Mouse (Mus musculus) cerebral cortex, adult 2 months (tissue): ENCODE data around the gene Timm10b.

Experiments
- WGBS: fragments of 180-500 bp; shearing (Covaris S2); methylation state at CpG from one replicate; pipeline ENCODE4 v1.1.7; 2018; 5-methylcytosine and 5-hydroxymethylcytosine counted together

Gene Timm10b

DNA sequence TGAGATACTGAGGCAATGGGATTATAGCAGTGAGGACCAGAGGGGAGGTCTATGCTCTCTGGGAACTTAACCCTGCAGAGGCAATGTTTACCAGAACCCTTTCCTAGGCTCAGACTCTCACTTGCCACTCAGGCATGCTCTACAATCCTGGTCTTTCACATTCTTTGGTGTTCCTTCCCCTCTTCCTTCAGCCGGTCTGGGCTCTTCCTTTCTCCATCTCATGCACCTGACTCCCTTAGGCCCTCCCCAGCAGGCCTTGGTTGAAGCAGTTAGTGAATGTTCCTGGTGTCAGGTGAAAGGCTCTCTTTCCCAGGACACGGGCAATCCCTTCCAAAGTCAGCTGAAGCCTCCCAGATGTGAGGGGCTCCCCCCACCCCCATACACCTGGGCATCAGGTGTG, at the start of gene Timm10b:
Gene Timm10b (plus strand): TSS at position 301 of the 400 bp plus-strand sequence.
- WGBS, result 4% methylated on average over 2 of the region's 2 CpGs

DNA sequence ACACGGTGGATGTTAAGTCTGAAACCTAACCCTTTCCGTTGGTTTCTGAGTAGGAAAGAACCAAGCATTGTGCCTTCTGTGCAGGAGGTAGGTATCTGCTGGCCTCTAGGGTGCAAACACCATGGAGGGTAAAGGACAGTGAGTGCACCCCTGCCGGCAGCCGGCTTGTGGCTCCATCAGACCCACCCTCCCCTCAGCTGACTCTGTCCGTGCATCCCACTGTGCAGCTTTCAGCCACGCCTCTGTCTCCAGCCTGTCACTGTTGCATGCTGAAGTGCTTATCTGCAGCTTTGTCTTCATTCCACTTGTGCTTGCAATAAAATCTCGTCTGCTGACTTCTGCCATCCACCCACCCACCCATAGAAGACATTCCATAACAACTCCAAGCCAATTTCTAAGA, 49.8 kb upstream of the Timm10b start:
- 50% methylated on average over 7 of the region's 7 CpGs for WGBS

DNA sequence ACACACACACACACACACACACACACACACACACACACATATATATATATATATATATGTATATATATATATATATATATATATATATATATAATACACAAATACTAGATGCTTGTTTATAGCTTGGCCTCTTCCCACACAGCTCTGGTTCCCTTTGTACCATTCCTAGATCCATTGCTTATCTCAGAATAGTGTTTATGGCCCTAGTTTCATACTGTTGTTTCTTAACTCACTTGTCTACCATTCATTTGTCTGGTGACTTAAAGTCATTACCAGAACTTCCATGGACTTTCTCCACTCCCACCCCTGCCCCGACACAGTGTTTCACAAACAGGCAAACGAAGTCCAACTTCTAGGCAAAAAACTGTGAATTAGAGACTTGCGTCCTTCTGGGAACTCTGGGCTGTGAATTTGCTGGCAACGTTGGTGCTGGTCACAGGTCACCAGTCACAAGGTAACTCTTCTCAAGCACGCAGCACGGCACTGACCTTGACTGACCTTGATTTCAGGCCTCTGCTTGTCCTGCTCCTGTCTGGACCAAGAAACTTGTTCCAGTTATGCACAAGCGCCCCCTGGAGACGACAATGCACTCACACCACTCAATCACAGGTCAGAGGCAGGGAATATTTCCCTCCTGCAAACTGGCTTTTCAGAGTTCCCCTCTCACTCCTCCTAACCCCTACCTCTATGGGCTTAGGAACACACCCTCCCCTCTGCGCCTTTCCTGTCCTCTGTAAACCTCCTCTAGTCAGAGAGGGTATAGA, 36.8 kb upstream of the Timm10b start:
- WGBS, result 42% methylated on average over 9 of the region's 9 CpGs

DNA sequence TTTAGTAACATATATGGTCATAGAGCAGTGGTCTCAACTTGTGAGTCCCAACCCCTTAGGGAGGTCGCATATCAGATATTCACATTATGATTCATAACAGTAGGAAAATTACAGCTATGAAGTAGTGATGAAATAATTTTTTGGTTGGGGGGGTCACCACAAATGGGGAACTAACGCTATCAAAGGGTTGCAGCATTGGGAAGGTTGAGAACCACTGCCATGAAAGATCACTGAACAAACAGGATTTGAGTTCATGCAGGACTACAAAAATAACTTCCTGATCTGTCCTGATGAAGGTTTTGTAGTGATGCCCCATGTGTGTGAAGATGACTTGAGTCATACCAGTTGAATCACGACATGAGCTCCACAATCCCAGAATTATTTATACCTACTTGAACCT, 31.4 kb upstream of the Timm10b start:
- 67% methylated on average over 3 of the region's 3 CpGs for WGBS

DNA sequence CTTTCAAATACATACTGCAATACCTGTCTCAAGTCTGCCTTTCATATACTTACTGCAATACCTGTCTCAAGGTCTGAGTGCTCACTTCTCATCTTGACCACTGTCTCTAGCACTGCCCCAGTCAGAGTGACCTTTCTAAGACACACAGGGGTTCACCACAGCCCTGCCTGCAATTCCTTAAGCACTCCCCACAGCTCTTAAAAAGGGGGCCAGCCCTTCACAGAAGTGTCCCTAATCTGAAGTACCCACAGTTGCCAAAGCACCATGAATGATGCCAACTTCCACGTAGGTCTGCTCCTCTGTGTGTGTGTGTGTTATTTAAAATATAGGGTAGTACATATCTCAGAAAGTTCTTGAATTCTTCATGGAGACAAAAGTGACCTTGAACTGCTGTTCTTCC, 28.1 kb upstream of the Timm10b start:
- WGBS, result 70% methylated on average over 1 of the region's 1 CpGs

DNA sequence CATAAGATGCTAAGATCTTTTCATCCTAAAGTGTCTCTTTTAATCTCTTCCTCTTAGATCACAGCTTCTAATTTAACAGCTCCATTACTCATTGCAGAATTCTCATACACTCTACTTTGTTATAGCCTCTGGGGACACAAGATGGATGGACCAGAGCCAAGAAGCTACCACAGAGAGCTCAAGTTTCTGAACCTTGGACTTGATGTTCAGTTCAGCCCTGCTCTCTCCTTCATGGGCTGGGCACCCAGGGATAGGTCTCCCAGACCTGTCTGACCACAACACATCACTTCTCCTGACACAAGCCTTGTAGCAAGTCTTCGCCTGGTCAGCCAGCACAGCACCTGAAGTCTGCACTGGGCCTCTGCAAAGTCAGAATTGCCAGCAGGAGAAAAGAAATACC, 25.5 kb upstream of the Timm10b start:
- 96% methylated on average over 1 of the region's 1 CpGs for WGBS

DNA sequence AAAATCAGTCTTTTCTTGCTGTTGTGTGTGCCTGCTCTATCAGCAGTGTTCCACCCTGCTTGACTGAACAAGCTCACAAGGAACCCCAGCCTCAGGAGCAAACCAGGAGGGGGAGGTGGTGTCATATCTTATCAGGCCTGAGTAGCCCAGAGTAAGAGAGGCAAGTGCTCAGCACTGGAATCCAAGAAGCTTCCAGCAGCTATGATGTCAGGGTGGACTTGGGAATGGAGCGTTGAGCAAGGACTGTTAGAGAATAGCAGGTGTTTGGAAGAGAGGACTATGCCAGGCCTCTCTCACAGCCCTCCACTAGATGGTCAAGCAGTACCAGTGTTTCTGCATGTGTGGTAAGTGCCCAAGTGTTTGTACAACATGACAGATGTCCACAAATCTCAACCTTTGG, 24.1 kb upstream of the Timm10b start:
- WGBS, result 61% methylated on average over 1 of the region's 1 CpGs

DNA sequence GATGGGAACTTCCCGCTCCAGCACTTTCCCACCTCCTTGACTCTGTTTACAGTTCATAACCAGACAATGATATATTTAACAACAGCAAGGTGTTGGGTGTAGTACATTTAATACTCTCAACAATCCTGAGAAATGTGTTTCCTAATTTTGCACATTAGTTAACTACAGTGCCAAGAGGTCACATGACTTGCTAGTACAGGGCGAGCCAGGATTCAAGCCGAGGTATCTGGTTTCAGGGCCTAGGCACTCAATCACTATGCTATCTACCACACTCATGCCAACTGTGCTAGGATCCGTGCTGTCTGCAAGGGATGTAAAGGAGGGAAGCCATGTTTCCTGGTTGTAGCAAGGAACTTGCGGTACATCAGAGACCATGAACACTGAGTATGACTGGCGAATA, 23.3 kb upstream of the Timm10b start:
- 86% methylated on average over 6 of the region's 6 CpGs for WGBS

DNA sequence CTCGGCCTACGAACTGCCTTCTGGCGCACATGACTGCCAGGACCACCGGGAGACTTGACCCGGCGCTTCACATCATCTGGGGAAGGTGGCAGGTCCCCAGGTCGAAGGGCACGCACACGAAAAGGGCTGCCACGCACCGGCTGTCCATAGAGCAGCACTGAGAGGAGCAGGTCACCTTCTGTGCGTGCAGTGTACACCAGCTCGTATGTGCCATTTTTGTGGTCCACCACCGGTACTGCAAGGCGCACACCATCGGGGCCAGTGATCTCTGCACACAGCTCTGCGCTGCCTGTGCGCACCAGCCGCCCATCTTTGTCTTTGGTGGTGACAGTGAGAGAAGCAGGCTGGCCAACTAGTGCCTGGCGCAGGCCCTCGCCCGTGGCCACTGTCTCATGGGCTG, 22.0 kb upstream of the Timm10b start:
- 94% methylated on average over 22 of the region's 22 CpGs for WGBS

DNA sequence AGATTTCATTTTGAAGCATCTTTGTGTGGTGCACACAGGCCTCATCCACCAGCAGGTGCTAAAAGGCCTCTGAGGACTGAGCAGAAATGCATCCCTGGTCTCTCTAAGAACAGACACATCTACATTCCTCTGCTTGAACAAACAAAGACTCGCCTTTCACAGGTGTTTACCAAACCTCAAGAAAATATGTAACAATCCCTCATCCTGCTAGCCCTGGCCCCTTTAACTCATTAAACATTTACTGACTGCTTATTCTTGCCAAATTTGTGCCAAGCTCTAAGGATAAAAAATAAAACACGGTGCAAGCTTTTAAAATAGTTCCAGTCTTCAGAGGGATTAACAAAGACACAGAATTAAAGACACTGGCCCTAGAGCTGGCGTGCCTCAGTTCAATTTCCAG, 20.2 kb upstream of the Timm10b start:
- 51% methylated on average over 3 of the region's 3 CpGs for WGBS

DNA sequence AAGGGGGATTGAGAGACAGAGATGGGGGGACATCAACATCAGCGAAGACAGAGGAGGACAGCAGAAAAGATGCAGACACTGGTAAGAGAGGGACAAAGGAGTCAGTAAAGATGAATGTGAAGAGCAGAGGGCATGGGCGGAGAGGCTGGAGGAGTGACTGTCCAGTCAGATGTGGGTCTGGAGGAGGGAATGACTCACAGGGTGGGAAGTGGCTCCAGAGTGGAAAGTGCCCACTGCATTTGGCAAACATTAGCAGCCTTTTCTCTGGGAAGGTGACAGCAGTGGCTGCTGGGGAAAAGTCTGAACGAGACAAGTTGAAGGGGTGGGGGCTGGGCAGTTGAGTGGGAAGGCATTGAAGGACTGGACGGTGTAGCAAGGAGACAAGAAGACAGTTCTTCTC, 18.8 kb upstream of the Timm10b start:
- 57% methylated on average over 4 of the region's 4 CpGs for WGBS

DNA sequence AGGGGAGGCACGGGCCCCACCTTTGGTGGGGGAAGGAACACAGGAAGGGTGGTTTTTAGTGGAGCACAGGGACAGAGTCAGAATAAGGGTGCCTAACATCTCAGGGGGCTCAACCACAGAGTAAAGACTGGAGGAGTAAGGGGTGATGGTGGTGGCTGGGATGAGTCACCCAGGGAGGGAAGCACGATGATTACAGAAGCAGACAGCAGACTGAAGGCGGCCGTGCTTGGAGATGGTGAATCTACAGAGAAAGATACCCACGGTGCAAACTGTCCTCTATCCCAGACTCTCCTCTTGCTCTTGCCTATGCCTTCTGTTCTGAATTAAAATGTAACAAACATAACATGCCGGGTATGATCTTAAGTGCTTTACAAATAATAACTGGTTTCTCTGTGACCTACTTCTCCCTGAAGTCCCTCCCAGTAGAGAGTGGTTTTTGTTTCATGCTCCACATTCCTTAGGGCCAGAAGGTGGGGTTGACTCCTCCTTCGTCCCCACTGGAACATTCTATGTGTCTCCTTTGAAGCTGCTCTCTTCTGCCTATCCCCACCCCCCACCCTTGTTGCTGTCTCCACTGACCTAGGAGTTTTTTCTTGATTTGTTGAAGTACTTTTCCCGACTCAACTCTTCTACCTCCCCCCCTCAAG, 18.1 kb upstream of the Timm10b start:
- WGBS, result 37% methylated on average over 8 of the region's 8 CpGs

DNA sequence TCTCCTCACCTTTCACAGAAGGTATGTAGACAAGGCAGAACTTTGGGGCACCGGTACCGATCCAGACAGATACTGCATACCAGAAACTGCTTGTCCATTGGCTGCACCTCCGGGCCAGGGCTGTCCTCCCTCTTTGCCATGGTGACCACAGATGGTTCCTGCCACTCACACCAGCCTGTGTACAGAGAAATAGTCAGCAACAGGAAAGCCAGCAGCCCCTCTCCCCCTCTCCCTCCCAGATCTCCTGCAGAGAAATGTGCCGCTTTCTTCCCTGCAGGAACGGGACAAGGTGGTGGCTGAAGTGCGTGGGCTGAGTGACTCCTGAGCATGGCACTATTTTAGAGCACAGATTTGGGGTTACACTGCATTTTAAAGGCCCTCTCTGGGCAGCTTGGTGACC, 14.5 kb upstream of the Timm10b start:
- WGBS, result 56% methylated on average over 6 of the region's 6 CpGs

DNA sequence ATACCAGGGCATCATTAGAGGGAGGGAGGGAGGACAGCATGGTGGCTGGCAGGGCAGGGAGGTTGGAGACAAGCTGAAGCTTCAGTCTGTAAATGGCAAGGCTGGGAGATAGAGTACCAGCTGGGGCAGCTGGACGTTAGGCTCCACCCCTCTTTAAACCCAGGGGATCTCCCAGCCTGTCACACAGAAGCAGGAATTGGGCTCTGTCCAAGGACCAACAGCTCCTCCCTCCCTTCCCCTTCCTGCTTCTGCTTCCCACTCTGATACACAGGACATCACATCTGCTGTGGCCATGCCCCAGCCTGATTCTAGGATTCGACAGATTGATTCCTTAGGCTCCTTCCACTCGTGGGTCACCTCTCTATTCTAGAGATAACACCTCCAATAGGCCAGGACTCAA, 11.2 kb upstream of the Timm10b start:
- WGBS, result 19% methylated on average over 3 of the region's 3 CpGs

DNA sequence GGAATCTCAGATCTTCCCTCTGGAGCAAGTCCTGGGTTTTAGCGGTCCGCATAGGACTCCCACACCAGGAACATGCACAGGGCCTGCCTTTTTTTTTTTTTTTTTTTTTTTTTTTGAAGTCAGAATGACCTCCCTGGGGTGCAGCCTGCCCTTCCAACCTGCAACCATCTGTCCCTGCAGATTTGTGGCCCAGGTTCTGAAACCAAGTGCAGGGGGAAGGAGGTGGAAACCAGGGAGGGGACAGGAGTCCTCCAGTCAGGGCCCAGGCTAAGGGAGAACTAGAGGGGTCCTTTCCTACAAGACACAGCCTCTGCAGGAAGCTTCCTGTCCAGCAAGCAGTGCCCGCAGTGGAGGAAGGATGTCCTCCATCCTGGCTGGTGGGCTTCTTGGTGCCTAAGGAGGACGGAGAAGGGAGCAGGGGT, 7.3 kb upstream of the Timm10b start:
- WGBS, result 9% methylated on average over 4 of the region's 4 CpGs

DNA sequence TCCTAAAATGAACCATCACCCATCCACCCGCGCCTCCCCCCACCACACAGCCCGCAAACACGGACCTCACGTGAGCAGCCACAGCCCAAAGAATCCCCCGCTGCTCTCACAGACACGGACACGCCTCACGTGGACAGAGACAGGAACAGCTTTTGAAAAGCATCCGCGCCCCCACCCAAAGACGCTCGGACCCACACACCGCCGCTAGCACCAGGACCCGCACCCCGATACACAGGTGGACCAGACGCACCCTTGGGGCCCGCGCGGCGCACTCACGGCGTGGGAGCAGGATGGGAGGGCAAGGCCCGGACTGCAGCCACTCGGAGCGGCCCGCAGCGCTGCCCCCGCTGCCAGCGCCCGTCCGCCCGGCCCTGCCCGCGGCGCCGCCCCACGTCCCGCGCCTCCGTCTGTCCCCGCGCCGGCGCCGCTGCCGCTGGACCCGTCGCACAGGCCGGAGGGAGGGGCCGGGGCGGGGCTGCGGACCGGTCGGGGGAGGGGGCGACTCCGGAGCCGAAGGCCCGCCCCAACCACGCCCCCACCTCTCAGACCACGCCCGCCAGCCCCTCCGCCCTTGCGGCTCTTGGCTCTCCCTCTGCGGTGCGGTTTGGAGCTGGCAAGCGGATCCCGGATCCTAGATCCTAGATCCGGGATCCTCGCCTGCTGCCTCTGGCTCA, 6.6 kb upstream of the Timm10b start, which contains the start of gene Trim3:
Gene Trim3 (minus strand): TSS at position 445 of the 674 bp plus-strand sequence.
- under 1% methylated on average over 68 of the region's 71 CpGs for WGBS

DNA sequence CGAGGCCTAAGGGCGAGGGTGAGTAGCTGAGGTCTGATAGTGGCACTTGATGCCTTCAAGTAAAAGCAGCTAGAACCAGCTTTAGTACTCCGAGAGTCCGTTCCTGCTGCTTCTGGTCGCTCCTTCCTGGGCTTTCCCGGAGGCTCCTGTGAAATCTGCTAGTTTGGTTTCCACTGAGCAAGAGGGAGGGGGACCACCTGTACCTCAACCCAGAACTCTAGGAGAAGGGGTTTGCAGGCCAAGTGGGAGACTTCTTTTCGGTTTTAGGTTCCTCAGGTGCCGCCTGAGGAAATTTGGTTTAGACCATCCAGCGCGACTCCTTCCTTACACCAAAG, 6.1 kb upstream of the Timm10b start:
- WGBS, result 4% methylated on average over 10 of the region's 10 CpGs

DNA sequence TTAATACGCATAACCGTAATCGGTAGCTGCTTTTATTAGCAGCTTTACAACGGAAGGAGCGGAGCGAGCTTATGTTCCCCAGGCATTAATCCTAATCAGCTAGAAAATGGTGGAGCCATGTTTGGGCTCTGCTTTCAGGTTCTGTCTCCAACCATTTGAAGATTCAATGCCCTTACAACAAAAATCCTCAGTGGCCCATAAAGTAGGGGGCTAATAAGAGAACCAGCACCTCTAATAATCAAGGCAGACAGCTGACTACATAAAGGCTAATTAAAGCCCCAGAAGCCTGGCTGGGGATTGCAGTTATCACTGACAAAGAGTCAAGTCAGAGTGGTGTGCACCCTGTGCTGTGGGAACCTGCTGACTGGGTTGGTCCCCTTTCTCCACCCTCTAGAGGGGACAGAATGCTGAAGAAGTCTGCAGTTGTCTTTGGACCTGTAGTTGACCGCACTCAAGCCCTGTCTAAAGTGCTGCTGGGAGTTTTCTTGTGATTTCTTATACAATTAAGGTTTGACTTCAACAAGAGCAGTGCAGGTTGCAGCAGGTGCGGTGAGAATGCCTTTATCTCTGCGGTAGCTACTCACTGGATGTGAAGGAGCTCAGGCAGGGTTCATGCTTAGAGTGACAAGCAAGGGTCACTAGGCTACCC, 5.5 kb upstream of the Timm10b start:
- WGBS, result 47% methylated on average over 9 of the region's 9 CpGs

DNA sequence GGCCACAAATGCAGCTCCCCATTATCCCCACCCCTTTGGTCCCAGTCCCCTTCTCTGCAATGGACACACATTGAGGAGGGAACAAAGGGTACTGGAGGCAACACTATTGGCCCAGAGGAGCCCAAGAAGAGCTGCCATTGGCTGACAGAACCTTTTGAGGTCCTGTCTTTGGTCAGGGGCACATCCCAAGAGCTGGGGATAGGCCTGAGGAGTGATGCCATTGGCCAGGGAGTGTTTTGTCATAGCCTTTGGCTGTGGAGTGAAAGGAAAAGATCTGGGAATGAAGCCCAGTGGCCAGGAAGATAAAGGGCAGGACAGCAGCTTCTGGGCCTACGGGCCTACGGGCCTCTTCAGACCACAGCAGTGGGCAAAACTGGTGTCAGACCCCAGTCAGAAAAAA, 4.1 kb upstream of the Timm10b start:
- WGBS, result 80% methylated on average over 2 of the region's 2 CpGs

DNA sequence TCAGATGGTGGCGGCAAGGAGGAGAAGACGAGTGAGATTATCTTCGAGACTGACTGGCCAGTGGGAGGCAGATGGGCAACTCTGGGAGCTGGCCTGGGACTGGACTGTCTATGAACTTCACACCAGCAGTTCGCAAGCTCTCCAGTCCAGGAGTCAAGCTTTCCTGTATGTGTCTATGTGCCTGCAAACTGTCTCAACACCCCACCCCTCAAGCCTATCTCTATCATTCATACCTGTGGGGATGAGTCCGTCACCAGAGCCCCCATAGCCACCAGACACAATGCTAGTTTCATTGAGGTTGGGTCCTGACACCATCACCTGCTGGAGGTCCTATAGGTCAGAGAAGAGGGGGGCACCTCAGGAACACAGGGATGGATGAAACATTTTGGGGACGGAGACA, 1.1 kb upstream of the Timm10b start:
- WGBS, result 92% methylated on average over 6 of the region's 6 CpGs

DNA sequence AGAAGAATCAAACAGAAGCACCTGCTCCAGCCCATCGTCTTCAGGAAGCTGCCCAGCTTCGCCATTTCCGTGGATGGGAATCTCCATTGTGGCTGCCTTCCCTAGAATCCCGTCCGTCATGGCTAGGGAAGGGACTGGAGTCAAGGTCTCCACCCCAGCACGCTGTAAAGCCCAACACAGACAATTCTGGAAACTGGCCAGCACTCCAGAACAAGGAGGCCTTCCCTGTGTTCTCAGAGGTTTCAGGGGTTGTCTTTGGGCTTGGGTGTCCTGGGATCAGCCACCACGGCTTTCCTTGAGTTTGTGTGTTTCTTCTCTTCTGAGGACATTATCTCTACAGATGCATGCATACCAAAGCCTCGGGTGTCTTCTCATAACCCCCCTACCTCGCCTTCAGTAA, 552 bp upstream of the Timm10b start:
- WGBS, result 58% methylated on average over 9 of the region's 9 CpGs

DNA sequence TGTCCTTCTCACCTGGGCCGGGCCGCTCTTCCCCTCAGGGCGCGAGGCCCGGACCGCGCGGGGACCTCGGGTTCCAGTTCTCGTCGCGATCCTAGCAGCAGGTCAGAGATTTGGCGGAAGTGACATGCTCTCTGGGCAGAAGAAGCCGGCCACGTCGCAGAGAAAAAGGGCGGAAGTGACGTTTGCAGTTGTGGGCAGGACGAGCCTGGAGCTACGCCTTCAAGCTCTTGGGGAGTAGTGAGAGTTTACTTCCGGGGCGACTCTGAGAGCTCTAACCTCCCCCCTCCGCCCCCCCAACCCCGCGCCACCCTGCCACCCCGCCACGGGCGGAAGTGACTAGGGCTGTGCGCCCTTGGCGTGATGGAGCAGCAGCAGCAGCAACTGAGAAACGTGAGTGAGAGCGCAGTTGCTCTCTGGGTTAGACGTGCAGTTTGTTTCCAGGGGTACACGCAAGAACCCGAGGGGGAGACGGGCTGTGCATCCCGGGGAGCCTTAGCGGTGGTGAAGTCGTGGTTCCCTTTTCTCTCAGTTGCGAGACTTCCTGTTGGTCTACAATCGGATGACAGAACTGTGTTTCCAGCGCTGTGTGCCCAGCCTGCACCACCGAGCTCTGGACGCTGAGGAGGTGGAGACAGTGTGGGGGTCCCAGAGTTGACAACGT, 507 bp downstream of the Timm10b start, which contains the start of the genes Arfip2 and Gm45799:
Gene Arfip2 (minus strand): TSS at position 184 of the 661 bp plus-strand sequence.
Gene Gm45799 (plus strand): TSS at position 320 of the 661 bp plus-strand sequence.
- WGBS, result under 1% methylated on average over 45 of the region's 45 CpGs
